Comparison of ENCODE assay signal across 8 mouse cellular contexts in the genomic region with DNA sequence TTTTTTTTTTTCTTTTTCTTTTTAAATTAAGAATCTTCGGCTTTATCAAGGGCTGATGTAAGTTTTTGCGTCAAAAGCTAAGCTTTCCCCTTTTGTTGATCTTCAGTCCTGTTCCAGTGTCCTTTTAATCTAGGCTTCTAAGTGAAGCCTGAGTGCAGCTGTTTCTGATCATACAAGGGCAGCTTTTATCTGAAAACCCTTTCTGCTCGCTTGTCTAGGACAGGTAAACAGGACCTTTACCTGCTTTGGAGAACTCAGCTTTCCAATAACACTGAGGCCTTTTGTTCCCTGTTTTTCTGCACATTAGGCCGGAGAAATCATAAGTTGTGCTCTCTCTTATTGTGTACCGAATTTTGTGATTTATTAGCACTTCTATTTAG. TPM values are rescaled to one million over a fixed set of nuclear protein-coding genes. Genes with fewer than 3 reads are reported as not detected.
DNase-seq lines count a peak whose midpoint lies in the region; ATAC-seq and TF ChIP-seq lines count a peak whose summit lies in the region.

No protein-coding gene starts in this region.

- in situ Hi-C loops in ES-E14 (cut with MboI; ENCODE audit: low sequenced_read_pairs in 2 of 2, unreplicated experiment in 2 of 2), result no loop called here

- no peak for TF ChIP-seq EP300 in heart, adult 2 months (IDR thresholded peaks at IDR 0.05; ENCODE audit: insufficient read depth, low read depth, low read length)
- TF ChIP-seq EP300 in heart, postnatal 0 days (IDR thresholded peaks at IDR 0.05; ENCODE audit: low read depth), result no peak

- no peak for DNase-seq in heart, adult 2 months
- no peak for DNase-seq in heart, postnatal 4 days
- DNase-seq in ES-E14 (ENCODE audit: low read depth, low spot score), result no peak
- DNase-seq in heart, postnatal 0 days (ENCODE audit: low spot score), result no peak
- no peak for DNase-seq in midbrain, embryonic 10.5 days (ENCODE audit: low spot score)
- DNase-seq in ovary, postnatal 36 days (ENCODE audit: low spot score), result no peak
- no peak for DNase-seq in left cerebral cortex, postnatal 4 days
- DNase-seq in thymus, postnatal 10 days (ENCODE audit: low spot score in 2 of 2), result no peak

- H3K36me3 ChIP-seq in heart, adult 2 months (ENCODE audit: control insufficient read depth, insufficient read depth, low read length), result peaks cover 6% of the 10 kb centered on the region
- no peaks in the 10 kb centered on the region; the same call in 1 of the 2 replicates for H3K36me3 ChIP-seq in ES-E14 (ENCODE audit: control insufficient read depth, insufficient read depth, low read length, poor library complexity, severe bottlenecking)
- H3K36me3 ChIP-seq in heart, postnatal 0 days (replicated peaks; ENCODE audit: control insufficient read depth, insufficient read depth, low read length), result no peaks in the 10 kb centered on the region; the same call in 1 of the 2 replicates
- peaks cover 4% of the 10 kb centered on the region for H3K36me3 ChIP-seq in midbrain, embryonic 10.5 days

- H3K4me2 ChIP-seq in heart, postnatal 0 days (ENCODE audit: low read depth, low read length), result peak overlapping the region; percentile 61

- no peak for ATAC-seq in heart, postnatal 0 days (ENCODE audit: insufficient read depth, low read depth)

- H3K27me3 ChIP-seq in heart, adult 2 months (ENCODE audit: control insufficient read depth, insufficient read depth, low read length), result no peaks in the 10 kb centered on the region
- no peaks in the 10 kb centered on the region for H3K27me3 ChIP-seq in heart, postnatal 0 days (ENCODE audit: control insufficient read depth, insufficient read depth, low read length)
- H3K27me3 ChIP-seq in midbrain, embryonic 10.5 days (ENCODE audit: low read depth, poor library complexity, severe bottlenecking), result no peaks in the 10 kb centered on the region

- H3K4me3 ChIP-seq in heart, adult 2 months, result peak overlapping the region; percentile 68
- H3K4me3 ChIP-seq in ES-E14 (ENCODE audit: insufficient read depth in 1 of 2, low read depth in 1 of 2, low read length in 2 of 2, poor library complexity in 1 of 2, severe bottlenecking in 1 of 2), result peak overlapping the region; percentile 58 to 70
- H3K4me3 ChIP-seq in heart, postnatal 0 days (ENCODE audit: low read depth, low read length), result peak overlapping the region; percentile 88
- peak overlapping the region; percentile 91 for H3K4me3 ChIP-seq in midbrain, embryonic 10.5 days

- H3K4me1 ChIP-seq in heart, adult 2 months (ENCODE audit: control insufficient read depth, insufficient read depth, low read length), result peaks cover 3% of the 10 kb centered on the region
- H3K4me1 ChIP-seq in ES-E14 (ENCODE audit: control insufficient read depth in 2 of 2, insufficient read depth in 2 of 2, low read length in 2 of 2, poor library complexity in 1 of 2), result peaks cover 0 to 7% of the 10 kb centered on the region in 2 experiments; a peak in 2 of 4 replicates
- H3K4me1 ChIP-seq in heart, postnatal 0 days (ENCODE audit: control insufficient read depth, insufficient read depth), result no peaks in the 10 kb centered on the region
- peaks cover 22% of the 10 kb centered on the region for H3K4me1 ChIP-seq in midbrain, embryonic 10.5 days

- H3K9me3 ChIP-seq in ES-E14 (ENCODE audit: control insufficient read depth, insufficient read depth, low read depth, low read length), result no peaks in the 10 kb centered on the region
- H3K9me3 ChIP-seq in heart, postnatal 0 days (replicated peaks; ENCODE audit: control insufficient read depth, low read length), result no peaks in the 10 kb centered on the region
- H3K9me3 ChIP-seq in midbrain, embryonic 10.5 days (replicated peaks), result no peaks in the 10 kb centered on the region

- 44% methylated on average over 5 of the region's 5 CpGs for WGBS in heart, adult 2 months
- 51% methylated on average over 5 of the region's 5 CpGs for WGBS in heart, postnatal 0 days
- 56% methylated on average over 5 of the region's 5 CpGs for WGBS in midbrain, embryonic 10.5 days

- no peak overlapping the region for H3K9ac ChIP-seq in heart, adult 2 months (ENCODE audit: low read depth, low read length)
- peak overlapping the region; percentile 92; the same call in 1 of the 2 replicates for H3K9ac ChIP-seq in ES-E14 (ENCODE audit: insufficient read depth, low read depth, low read length, poor library complexity, severe bottlenecking)
- peak overlapping the region; percentile 99 for H3K9ac ChIP-seq in heart, postnatal 0 days (replicated peaks; ENCODE audit: low read depth, low read length)

- H3K27ac ChIP-seq in heart, adult 2 months, result peak overlapping the region; percentile 98
- no peak overlapping the region; the same call in 1 of the 2 replicates for H3K27ac ChIP-seq in ES-E14 (ENCODE audit: insufficient read depth, low read depth, low read length, poor library complexity, severe bottlenecking)
- H3K27ac ChIP-seq in heart, postnatal 0 days (ENCODE audit: low read depth), result peak overlapping the region; percentile 99
- H3K27ac ChIP-seq in midbrain, embryonic 10.5 days (replicated peaks), result peak overlapping the region; percentile 99

- intact Hi-C loops in heart, adult 2 months (cut with DNase I), result loop anchor here (1.0 kb wide), 1 partner anchor 69 kb away; no protein-coding TSS in a partner anchor
- intact Hi-C loops in left cerebral cortex, postnatal 4 days (cut with DNase I), result no loop called here

- TF ChIP-seq POLR2A in heart, adult 2 months (IDR thresholded peaks at IDR 0.05; ENCODE audit: insufficient read depth, low read depth, low read length), result no peak

- TF ChIP-seq CTCF in heart, adult 2 months (IDR thresholded peaks at IDR 0.05), result no peak
- no peak for TF ChIP-seq CTCF in heart, postnatal 0 days (IDR thresholded peaks at IDR 0.05; ENCODE audit: low read depth)

- no peaks in the 10 kb centered on the region for H3K79me2 ChIP-seq in heart, adult 2 months (replicated peaks; ENCODE audit: control insufficient read depth, insufficient read depth, low read length)

TF ChIP-seq in ES-E14, 5 proteins besides CTCF, POLR2A, EP300 and RAD21:
- TF ChIP-seq HCFC1 (IDR thresholded peaks at IDR 0.05; ENCODE audit: borderline replicate concordance, insufficient read depth, low read length), result no peak
- no peak for TF ChIP-seq ZNF384 (IDR thresholded peaks at IDR 0.05; ENCODE audit: low read depth, low read length)
- no peak for TF ChIP-seq ZC3H11A (IDR thresholded peaks at IDR 0.05; ENCODE audit: borderline replicate concordance, low read depth, low read length)
- TF ChIP-seq MAFK (IDR thresholded peaks at IDR 0.05; ENCODE audit: insufficient read depth, low read depth, low read length), result no peak
- TF ChIP-seq CHD2 (IDR thresholded peaks at IDR 0.05; ENCODE audit: low read depth, low read length), result no peak

RNA-seq across cellular contexts. Expression of gene AC153137.1, which starts 27.3 kb away (rescaled TPM):
- total RNA-seq in heart, adult 2 months (2021), result not detected
- not detected in 2 replicates for polyA plus RNA-seq in heart, adult 2 months (2012; rRNA removed)
- not detected for total RNA-seq in heart, postnatal 4 days (2021)
- 4.0 and 5.2 TPM in 2 replicates for total RNA-seq in ES-E14 (2012; rRNA removed)
- total RNA-seq in heart, postnatal 0 days (2014; rRNA removed; ENCODE audit: low replicate concordance), result not detected in 2 replicates
- polyA plus RNA-seq in heart, postnatal 0 days (2015; fragmentation: Nextera tagmentation; extraction: Ambion mirVana), result not detected in 2 replicates
- not detected in 2 replicates for polyA plus RNA-seq in midbrain, embryonic 10.5 days (2016; fragmentation: Nextera tagmentation; extraction: Ambion mirVana)
- total RNA-seq in left cerebral cortex, postnatal 4 days (2021), result not detected
